Mouse (Mus musculus): ENCODE measurements around the gene Usp20.
A peak's percentile ranks its signal among the peaks of the same experiment; 100 is the strongest.

Usp20 gene

GRCm38 (mm10) chr2:30985111-30986020, 3.3 kb downstream of the Usp20 start:
- no peak for DNase-seq (ENCODE audit: extremely low spot score, low spot score)

- no peak for DNase-seq (ENCODE audit: extremely low spot score, low spot score)
Measured at GRCm38 (mm10) chr2:30990221-30990620, 8.1 kb downstream of the Usp20 start.

GRCm38 (mm10) chr2:30994853-30995252, 12.8 kb downstream of the Usp20 start:
- DNase-seq (ENCODE audit: extremely low spot score, low spot score): no peak

GRCm38 (mm10) chr2:30995432-30995996, 13.4 kb downstream of the Usp20 start:
- no peak for DNase-seq (ENCODE audit: extremely low spot score, low spot score)

- no peak for DNase-seq (ENCODE audit: extremely low spot score, low spot score)
Measured at GRCm38 (mm10) chr2:30998443-30999260, 16.6 kb downstream of the Usp20 start.

- no peak for DNase-seq (ENCODE audit: extremely low spot score, low spot score)
Measured at GRCm38 (mm10) chr2:31002857-31003256, 20.8 kb downstream of the Usp20 start.

GRCm38 (mm10) chr2:31005453-31005852, 23.4 kb downstream of the Usp20 start:
- no peak for DNase-seq (ENCODE audit: extremely low spot score, low spot score)

- DNase-seq (ENCODE audit: extremely low spot score, low spot score): no peak
Measured at GRCm38 (mm10) chr2:31006434-31006833, 24.4 kb downstream of the Usp20 start.

- no peak for DNase-seq (ENCODE audit: extremely low spot score, low spot score)
Measured at GRCm38 (mm10) chr2:31007208-31007607, 25.1 kb downstream of the Usp20 start.

- no peak for DNase-seq (ENCODE audit: extremely low spot score, low spot score)
Measured at GRCm38 (mm10) chr2:31013371-31014120, 31.5 kb downstream of the Usp20 start.

GRCm38 (mm10) chr2:31017625-31018317, 35.7 kb downstream of the Usp20 start:
- no peak for DNase-seq (ENCODE audit: extremely low spot score, low spot score)

- DNase-seq (ENCODE audit: extremely low spot score, low spot score): no peak
Measured at GRCm38 (mm10) chr2:31018519-31018918, 36.4 kb downstream of the Usp20 start.

GRCm38 (mm10) chr2:31019011-31019410, 36.9 kb downstream of the Usp20 start:
- no peak for DNase-seq (ENCODE audit: extremely low spot score, low spot score)

GRCm38 (mm10) chr2:31020202-31020601, 38.1 kb downstream of the Usp20 start:
- DNase-seq (ENCODE audit: extremely low spot score, low spot score): no peak

- no peak for DNase-seq (ENCODE audit: extremely low spot score, low spot score)
Measured at GRCm38 (mm10) chr2:31023940-31024339, 41.9 kb downstream of the Usp20 start.

GRCm38 (mm10) chr2:31024618-31025370, 42.7 kb downstream of the Usp20 start:
- DNase-seq (ENCODE audit: extremely low spot score, low spot score): peak; percentile 64

- DNase-seq (ENCODE audit: extremely low spot score, low spot score): no peak
Measured at GRCm38 (mm10) chr2:31025458-31025857, 43.4 kb downstream of the Usp20 start.

GRCm38 (mm10) chr2:31026642-31027041, 44.6 kb downstream of the Usp20 start:
- no peak for DNase-seq (ENCODE audit: extremely low spot score, low spot score)

GRCm38 (mm10) chr2:31031972-31032371, 49.9 kb downstream of the Usp20 start:
- DNase-seq (ENCODE audit: extremely low spot score, low spot score): no peak

GRCm38 (mm10) chr2:31036811-31037210, 54.7 kb downstream of the Usp20 start:
- DNase-seq (ENCODE audit: extremely low spot score, low spot score): no peak

All from neural tube, embryonic 10.5 days (tissue).